In the genomic region with DNA sequence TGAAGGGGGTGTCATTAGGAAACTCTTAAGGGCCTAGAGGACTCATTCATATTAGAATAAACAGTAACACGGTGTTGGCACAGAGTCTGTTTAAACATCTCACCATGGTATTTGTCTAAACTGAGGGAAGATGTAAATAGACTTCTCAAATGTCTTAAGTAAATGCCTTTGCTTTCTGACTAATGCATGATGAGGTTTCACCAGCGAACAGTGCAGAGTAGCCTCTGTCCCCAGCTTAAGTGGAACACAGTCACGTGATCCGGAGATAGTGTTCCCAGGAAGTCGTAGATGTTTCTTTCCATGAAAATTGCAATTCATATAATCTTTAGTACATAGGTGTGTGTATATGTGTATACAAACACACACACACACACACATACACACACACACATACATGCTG, we compare ENCODE assay signal across 30 mouse cellular contexts. TPM values are rescaled to one million over a fixed set of nuclear protein-coding genes. Genes with fewer than 3 reads are reported as not detected.
DNase-seq lines count a peak whose midpoint lies in the region; ATAC-seq and TF ChIP-seq lines count a peak whose summit lies in the region.
"Had no signal": no experiment of that assay in that cellular context is flagged by ENCODE, and none has a peak within 500 bp of the region (broad histone marks: within the 10 kb centered on the region; RNA-seq: fewer than 3 reads in every experiment).

No protein-coding gene starts in this region.

- no peak overlapping the region for H3K27ac ChIP-seq in lung, embryonic 15.5 days
- H3K27ac ChIP-seq in stomach, embryonic 14.5 days (ENCODE audit: low read length) = no peak overlapping the region
- H3K27ac ChIP-seq: forebrain, embryonic 10.5 days; forebrain, embryonic 13.5 days; hindbrain, embryonic 10.5 days; hindbrain, embryonic 13.5 days had no signal

- ATAC-seq in lung, embryonic 15.5 days (ENCODE audit: borderline replicate concordance, extremely low read depth, low FRiP score, low TSS enrichment) = peak; percentile 19; the same call in 1 of the 2 replicates
- ATAC-seq in stomach, embryonic 14.5 days (ENCODE audit: insufficient number of reproducible peaks, insufficient read depth, low FRiP score, low read depth) = peak; percentile 46; the same call in 1 of the 2 replicates
- ATAC-seq: activated CD4-positive, CD25-positive, alpha-beta regulatory T cell, adult 4 months; forebrain, embryonic 13.5 days; forebrain, embryonic 16.5 days had no signal

- 39% methylated on average over 5 of the region's 5 CpGs for WGBS in lung, embryonic 15.5 days
- WGBS in stomach, embryonic 14.5 days = 47% methylated on average over 5 of the region's 5 CpGs

- no peak overlapping the region for H3ac ChIP-seq in C2C12 (ENCODE audit: control insufficient read depth, insufficient read length, low read depth)

- H3K9me3 ChIP-seq in lung, embryonic 15.5 days = no peaks in the 10 kb centered on the region
- H3K9me3 ChIP-seq in stomach, embryonic 14.5 days (ENCODE audit: control insufficient read depth, low read depth, low read length) = no peaks in the 10 kb centered on the region
- H3K9me3 ChIP-seq: forebrain, embryonic 10.5 days; hindbrain, embryonic 10.5 days had no signal

- no peak overlapping the region for H3K4me2 ChIP-seq in lung, embryonic 15.5 days
- H3K4me2 ChIP-seq in stomach, embryonic 14.5 days (replicated peaks; ENCODE audit: low read depth, low read length) = no peak overlapping the region
- H3K4me2 ChIP-seq: forebrain, embryonic 13.5 days; heart, embryonic 11.5 days; hindbrain, embryonic 13.5 days had no signal

- intact Hi-C loops in left cerebral cortex, postnatal 25 days (cut with DNase I) = no loop called here

- no peak for TF ChIP-seq CTCF in C2C12 (IDR thresholded peaks at IDR 0.05; ENCODE audit: control insufficient read depth, insufficient read depth, insufficient read length)

- H3K36me3 ChIP-seq in lung, embryonic 15.5 days = no peaks in the 10 kb centered on the region
- H3K36me3 ChIP-seq in C2C12 (ENCODE audit: control insufficient read depth, insufficient read depth) = no peaks in the 10 kb centered on the region
- H3K36me3 ChIP-seq in stomach, embryonic 14.5 days (ENCODE audit: control insufficient read depth, insufficient read depth, low read length) = no peaks in the 10 kb centered on the region
- H3K36me3 ChIP-seq: forebrain, embryonic 10.5 days; hindbrain, embryonic 10.5 days; hindbrain, embryonic 13.5 days had no signal

- H3K79me2 ChIP-seq in C2C12 (ENCODE audit: control insufficient read depth, insufficient read depth) = no peaks in the 10 kb centered on the region

- no peak for DNase-seq in lung, postnatal 14 days
- peak; percentile 5 for DNase-seq in lung, postnatal 25 days (ENCODE audit: low spot score)
- no peak for DNase-seq in gastrocnemius, postnatal 25 days
- no peak for DNase-seq in left cerebral cortex, postnatal 25 days (ENCODE audit: low spot score in 2 of 2)
- no peak for DNase-seq in cerebellum, adult 9-10 months
- DNase-seq: adrenal gland, adult 8-10 months; adrenal gland, postnatal 25 days; cerebellum, adult 11-12 months; cerebellum, adult 8-10 months; cerebellum, postnatal 14 days; gastrocnemius, postnatal 10 days; heart, postnatal 36 days had no signal

- H3K4me1 ChIP-seq in lung, embryonic 15.5 days = no peaks in the 10 kb centered on the region
- H3K4me1 ChIP-seq in stomach, embryonic 14.5 days (ENCODE audit: control insufficient read depth, insufficient read depth, low read length) = no peaks in the 10 kb centered on the region
- H3K4me1 ChIP-seq: forebrain, embryonic 10.5 days; forebrain, embryonic 13.5 days; hindbrain, embryonic 10.5 days; hindbrain, embryonic 13.5 days had no signal

- H3K79me3 ChIP-seq in C2C12 (ENCODE audit: low read depth) = no peaks in the 10 kb centered on the region

- no peaks in the 10 kb centered on the region for H3K27me3 ChIP-seq in lung, embryonic 15.5 days
- H3K27me3 ChIP-seq in C2C12 (ENCODE audit: control insufficient read depth, insufficient read depth, insufficient read length) = no peaks in the 10 kb centered on the region
- H3K27me3 ChIP-seq in stomach, embryonic 14.5 days (ENCODE audit: control insufficient read depth, insufficient read depth, low read length) = no peaks in the 10 kb centered on the region
- H3K27me3 ChIP-seq: forebrain, embryonic 13.5 days; hindbrain, embryonic 13.5 days had no signal

- H3K9ac ChIP-seq in lung, embryonic 15.5 days = no peak overlapping the region
- H3K9ac ChIP-seq in stomach, embryonic 14.5 days (replicated peaks; ENCODE audit: low read depth, low read length) = no peak overlapping the region
- H3K9ac ChIP-seq: forebrain, embryonic 13.5 days; hindbrain, embryonic 13.5 days had no signal

- H3K4me3 ChIP-seq in lung, embryonic 15.5 days = no peak overlapping the region
- H3K4me3 ChIP-seq in C2C12 (ENCODE audit: insufficient read depth, poor library complexity, severe bottlenecking) = no peak overlapping the region
- H3K4me3 ChIP-seq in stomach, embryonic 14.5 days (ENCODE audit: low read depth, low read length) = no peak overlapping the region
- H3K4me3 ChIP-seq: forebrain, embryonic 10.5 days; forebrain, embryonic 13.5 days; hindbrain, embryonic 10.5 days; hindbrain, embryonic 13.5 days had no signal

TF ChIP-seq in C2C12, 6 proteins besides CTCF, POLR2A, EP300 and RAD21:
- TF ChIP-seq MYOD1 (IDR thresholded peaks at IDR 0.05; ENCODE audit: control insufficient read depth, insufficient read length, low read depth) = no peak
- no peak for TF ChIP-seq CEBPB (IDR thresholded peaks at IDR 0.05; ENCODE audit: low read depth)
- no peak for TF ChIP-seq MYOG (IDR thresholded peaks at IDR 0.05; ENCODE audit: control insufficient read depth, extremely low read depth, insufficient read length)
- peak; percentile 90 for TF ChIP-seq USF1 (IDR thresholded peaks at IDR 0.05; ENCODE audit: low read depth)
- no peak for TF ChIP-seq MAX (IDR thresholded peaks at IDR 0.05)
TF ChIP-seq in C2C12: peak in this region for 1.

RNA-seq across cellular contexts. Expression of gene Gm17728, which starts 34.5 kb away (rescaled TPM):
- polyA plus RNA-seq in lung, embryonic 15.5 days (2015; fragmentation: Nextera tagmentation; extraction: Ambion mirVana) = not detected in 2 replicates
- not detected for polyA plus RNA-seq in C2C12 (2012; fragmentation: generic; extraction: Trizol)
- polyA plus RNA-seq in stomach, embryonic 14.5 days (2014; fragmentation: Nextera tagmentation; extraction: Ambion mirVana) = not detected in 2 replicates
- not detected for total RNA-seq in gastrocnemius, postnatal 25 days (2021)
- not detected for total RNA-seq in left cerebral cortex, postnatal 25 days (2021)
- total RNA-seq: adrenal gland, adult 8-10 months; adrenal gland, postnatal 25 days; gastrocnemius, adult 18-20 months; gastrocnemius, postnatal 10 days; gastrocnemius, postnatal 4 days; heart, adult 8-10 months; heart, postnatal 36 days had no signal
- polyA plus RNA-seq: brain, embryonic 14.5 days; embryonic facial prominence, embryonic 11.5 days; embryonic facial prominence, embryonic 14.5 days; forebrain, embryonic 10.5 days; forebrain, embryonic 13.5 days; heart, embryonic 11.5 days; heart, embryonic 14.5 days; heart, postnatal 0 days; hindbrain, embryonic 10.5 days; hindbrain, embryonic 13.5 days had no signal
